Mouse (Mus musculus): ENCODE measurements around the gene Kifc3.
"Not testable (repeated sequence)": the region's sequence is repeated elsewhere in the genome, so short reads cannot be mapped to it uniquely, and the experiment has no call there.

The Kifc3 gene

GRCm38 (mm10) chr8:95202056-95202570 is 499 bp downstream of the Kifc3 start:
- no peak for DNase-seq (ENCODE audit: low spot score in 2 of 2)

GRCm38 (mm10) chr8:95201491-95201890 is 1.1 kb downstream of the Kifc3 start:
- DNase-seq (ENCODE audit: low spot score in 2 of 2) = no peak

GRCm38 (mm10) chr8:95200001-95200405 is 2.6 kb downstream of the Kifc3 start:
- DNase-seq (ENCODE audit: low spot score in 2 of 2) = no peak

GRCm38 (mm10) chr8:95195728-95196127 is 6.9 kb downstream of the Kifc3 start:
- no peak for DNase-seq (ENCODE audit: low spot score in 2 of 2)

- DNase-seq (ENCODE audit: low spot score in 2 of 2) = no peak
These were observed 11.0 kb downstream of the Kifc3 start for GRCm38 (mm10) chr8:95191497-95192175.

DNA sequence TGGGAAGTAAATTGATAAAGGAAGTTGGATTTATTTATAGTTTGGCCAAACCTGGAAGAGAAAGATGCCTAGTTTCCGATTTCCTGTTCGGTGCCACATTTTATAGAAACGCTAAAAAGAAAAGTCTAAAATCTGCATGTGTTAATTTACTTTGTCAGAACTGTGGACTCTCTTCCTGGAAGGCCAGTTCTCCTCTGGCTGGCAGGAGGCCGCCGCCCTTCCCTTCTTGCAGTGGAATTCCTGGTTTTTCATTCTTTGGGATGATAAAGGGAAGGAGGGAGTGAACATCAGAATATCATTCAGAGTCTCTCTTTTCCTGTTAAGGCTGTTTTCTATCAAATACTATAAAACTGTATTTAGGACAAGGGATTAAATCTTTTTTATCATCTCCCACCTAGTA is 15.0 kb downstream of the Kifc3 start:
- no peak for DNase-seq (ENCODE audit: low spot score in 2 of 2)

DNA sequence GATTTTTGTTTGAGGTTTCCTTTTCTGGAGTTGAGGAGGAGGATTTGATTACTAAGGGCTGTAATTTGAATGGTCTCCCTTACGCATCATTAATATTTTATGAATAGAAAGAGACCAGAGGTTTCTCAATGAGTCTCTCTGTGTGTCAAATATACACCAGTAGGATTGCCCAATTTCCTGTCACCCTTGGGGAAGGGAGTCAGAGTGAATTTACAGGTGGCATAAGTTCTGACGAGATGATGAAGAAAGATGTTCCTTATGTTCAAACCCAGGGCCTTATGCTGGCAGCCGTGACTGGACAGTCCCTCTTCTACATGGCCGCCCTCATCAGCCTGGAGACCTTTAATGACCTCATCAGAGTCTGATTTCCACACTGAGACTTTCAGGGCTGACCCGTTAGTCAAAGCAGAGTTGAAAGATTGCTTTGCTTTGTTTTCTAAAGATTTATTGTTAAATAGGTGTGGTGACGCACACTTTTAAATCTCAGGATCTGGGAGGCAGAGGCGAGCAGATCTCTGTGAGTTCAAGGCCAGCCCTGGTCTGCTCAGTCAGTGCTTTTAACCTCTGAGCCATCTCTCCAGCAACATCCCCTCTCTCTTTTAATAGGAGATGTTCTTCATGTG is 16.6 kb downstream of the Kifc3 start:
- DNase-seq (ENCODE audit: low spot score in 2 of 2) = no peak

- DNase-seq (ENCODE audit: low spot score in 2 of 2) = no peak
These were observed 17.5 kb downstream of the Kifc3 start for GRCm38 (mm10) chr8:95185104-95185503.

DNA sequence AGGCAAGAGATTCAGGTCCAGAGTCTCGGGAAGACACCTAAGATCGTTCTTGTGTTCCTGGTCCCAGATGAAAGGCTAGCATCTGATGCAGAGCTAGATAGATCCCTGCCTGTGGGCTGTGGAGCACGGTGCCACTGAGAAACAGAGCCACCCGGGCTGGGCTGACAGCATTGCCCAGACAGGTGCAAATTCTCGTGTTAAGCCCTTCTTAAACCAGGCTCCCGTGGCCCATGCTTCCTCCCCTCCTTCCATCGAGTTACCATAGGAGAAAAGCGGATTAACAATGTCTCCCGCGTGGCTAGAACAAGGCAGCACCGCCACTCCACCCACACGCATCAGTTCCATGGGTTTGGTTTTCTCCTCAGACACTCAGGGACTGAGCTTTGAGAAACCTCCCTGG is 18.4 kb downstream of the Kifc3 start:
- DNase-seq (ENCODE audit: low spot score in 2 of 2) = no peak

DNA sequence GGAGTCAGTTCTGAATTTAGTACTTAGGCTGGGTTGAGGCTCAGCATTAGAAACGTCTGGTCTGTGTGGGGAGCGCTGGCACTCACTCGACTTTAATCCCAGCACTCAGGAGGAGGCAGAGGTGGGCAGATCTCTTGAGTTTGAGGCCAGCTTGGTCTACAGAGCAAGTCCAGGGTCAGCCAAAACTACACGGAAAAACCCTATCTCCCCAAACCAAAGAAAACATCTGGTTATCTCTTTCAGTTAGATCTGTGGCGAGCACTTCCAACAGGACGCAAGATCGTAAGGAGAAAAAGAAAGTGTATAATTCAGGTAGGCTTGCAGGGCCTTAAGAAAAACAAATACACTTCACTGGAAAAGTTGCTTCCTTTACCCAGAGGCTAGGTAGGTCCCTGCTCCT is 20.8 kb downstream of the Kifc3 start:
- DNase-seq (ENCODE audit: low spot score in 2 of 2) = no peak

DNA sequence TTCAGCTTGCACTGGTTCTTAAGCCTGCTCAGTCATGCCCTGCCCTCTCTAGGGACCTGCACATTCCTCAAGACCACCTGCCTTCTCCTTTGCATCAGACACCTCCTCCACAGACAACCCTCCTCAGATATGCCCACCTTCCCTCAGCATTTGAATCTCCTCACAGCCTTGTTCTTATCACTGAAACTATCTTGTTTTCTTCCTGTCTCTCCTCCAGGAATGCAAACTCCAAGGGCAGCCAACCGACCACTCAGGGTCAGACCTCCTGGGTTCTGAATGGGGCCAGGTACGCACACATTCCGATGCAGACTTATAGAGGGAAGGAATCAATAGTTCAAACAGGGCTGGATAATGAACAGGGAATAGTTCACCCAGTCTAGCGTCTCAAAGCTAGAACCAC is 24.4 kb downstream of the Kifc3 start:
- DNase-seq (ENCODE audit: low spot score in 2 of 2) = no peak

GRCm38 (mm10) chr8:95176985-95177384 is 25.6 kb downstream of the Kifc3 start:
- DNase-seq (ENCODE audit: low spot score in 2 of 2) = no peak

GRCm38 (mm10) chr8:95175808-95176207 is 26.8 kb downstream of the Kifc3 start:
- DNase-seq (ENCODE audit: low spot score in 2 of 2) = peak in 1 of 2 experiments; percentile 22

DNA sequence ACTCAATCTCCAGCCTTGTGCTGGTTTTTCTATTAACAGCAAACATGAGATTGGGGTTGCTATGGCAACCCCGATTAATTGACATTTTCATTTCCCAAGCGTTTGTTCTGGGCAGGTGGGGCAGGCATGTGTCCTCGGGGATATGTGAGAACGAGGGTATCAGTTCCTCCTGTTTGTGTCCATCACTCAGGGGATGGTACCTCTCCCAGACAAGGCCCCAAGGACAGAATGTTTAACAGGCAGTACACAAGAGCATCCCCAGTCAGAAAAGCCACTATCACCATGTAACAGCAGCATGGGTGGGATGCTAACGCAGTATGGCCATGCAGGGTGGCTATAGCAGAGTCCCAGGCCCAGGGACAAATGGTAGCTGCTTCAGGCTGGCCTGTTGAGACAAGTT is 27.3 kb downstream of the Kifc3 start:
- no peak for DNase-seq (ENCODE audit: low spot score in 2 of 2)

DNA sequence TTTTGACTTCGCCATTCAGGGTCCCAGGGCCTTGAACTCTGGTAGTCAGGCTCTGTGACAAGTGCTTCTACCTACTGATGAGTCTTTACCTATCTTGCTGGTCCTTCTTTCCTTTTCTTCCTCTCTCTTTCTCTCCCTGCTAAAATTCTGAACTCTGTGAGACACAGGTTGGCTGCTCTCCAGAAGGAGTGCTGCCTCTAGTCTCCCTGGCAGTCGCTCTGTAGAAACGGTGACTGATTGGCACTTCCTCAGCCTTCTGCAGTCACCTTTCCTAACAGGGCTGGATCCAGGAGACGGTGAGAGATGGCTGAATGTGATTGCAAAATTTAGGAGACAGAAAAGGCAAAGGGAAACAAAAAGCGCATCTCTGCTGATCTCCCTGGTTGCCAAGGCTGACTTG is 30.2 kb downstream of the Kifc3 start:
- no peak for DNase-seq (ENCODE audit: low spot score in 2 of 2)

GRCm38 (mm10) chr8:95167726-95168125 is 34.9 kb downstream of the Kifc3 start:
- no peak for DNase-seq (ENCODE audit: low spot score in 2 of 2)

GRCm38 (mm10) chr8:95166400-95166799 is 36.2 kb downstream of the Kifc3 start:
- no peak for DNase-seq (ENCODE audit: low spot score in 2 of 2)

DNA sequence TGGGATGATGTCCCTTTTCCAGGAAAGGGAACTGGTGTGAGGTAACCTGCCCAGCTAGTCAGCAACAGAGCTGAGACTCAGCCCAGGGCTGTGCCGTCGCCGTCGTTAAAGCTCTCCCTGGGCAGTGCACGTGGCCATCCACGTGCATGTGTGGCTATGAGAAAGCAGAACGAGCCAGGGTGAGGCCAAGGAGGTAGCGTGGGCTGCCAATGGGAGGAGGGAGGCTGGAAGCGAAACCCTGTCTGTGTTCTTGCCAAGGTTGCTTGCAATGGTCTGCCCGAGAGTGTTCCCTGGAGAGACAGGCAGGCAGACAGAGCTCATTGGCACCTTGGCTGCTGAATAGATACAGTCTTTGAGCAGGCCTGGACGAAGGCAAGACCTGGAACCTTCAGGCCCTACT is 36.7 kb downstream of the Kifc3 start:
- peak; percentile 44 to 59 for DNase-seq (ENCODE audit: low spot score in 2 of 2)

- DNase-seq (ENCODE audit: low spot score in 2 of 2) = no peak
These were observed 38.1 kb downstream of the Kifc3 start for GRCm38 (mm10) chr8:95164469-95164868.

- DNase-seq (ENCODE audit: low spot score in 2 of 2) = not testable (repeated sequence)
These were observed 38.6 kb downstream of the Kifc3 start for GRCm38 (mm10) chr8:95163969-95164368.

DNA sequence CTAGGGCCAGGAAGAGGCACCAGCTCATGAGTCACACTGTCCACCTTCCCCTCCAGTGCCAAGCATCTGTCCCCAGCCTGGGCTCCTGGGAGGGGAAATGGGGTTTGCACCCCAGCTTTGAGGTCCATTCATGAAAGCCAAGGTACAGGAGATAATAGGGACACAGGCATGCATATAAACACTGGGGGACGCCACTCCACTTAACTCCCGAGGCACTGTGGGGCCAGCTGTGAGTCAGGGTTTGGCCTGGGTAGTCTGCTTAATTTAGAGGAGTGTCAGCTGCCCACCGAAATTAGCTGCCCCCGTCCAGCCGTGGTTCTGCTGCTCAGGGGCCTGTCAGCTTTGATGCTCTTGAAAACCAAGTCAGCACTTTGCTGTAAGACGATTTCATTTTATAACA is 39.8 kb downstream of the Kifc3 start:
- no peak for DNase-seq (ENCODE audit: low spot score in 2 of 2)

DNA sequence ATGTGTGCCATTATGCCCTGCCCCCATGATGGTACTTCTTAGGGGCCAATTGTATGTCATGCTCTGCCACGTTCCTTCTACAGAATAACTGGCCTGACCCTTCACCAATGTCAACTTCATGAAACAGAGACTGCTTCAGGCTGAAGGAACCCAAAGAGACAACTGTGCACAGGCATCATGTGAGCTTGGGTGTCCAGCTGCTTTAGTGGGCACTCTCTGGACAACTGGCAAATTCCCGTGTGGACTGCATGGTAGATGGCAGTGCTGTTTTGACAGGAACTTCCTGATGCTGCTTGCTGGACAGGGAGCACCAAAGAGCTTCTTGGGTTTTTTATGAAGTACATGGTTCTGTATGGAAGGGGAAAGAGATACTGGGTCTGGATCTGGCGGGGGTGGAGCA is 43.3 kb downstream of the Kifc3 start:
- no peak for DNase-seq (ENCODE audit: low spot score in 2 of 2)

DNA sequence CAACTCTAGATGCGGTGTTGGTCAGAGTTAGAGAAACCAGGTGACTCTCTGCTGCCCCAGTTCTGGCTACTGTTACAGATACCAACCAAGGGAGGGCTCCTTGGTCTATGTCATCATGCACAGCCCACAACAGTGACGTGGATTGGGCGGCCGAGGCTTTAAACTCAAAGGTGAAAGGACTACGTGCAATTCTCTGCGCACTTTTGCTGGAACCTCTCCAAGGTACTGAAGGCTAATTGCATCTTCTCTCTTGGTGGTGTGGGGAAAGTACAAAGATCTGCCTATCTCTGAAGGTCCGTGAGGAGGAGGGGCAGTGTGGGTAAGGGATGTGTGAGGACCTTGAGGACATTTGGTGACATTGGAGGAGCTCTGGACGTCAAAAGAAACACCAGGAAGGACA is 44.0 kb downstream of the Kifc3 start:
- DNase-seq (ENCODE audit: low spot score in 2 of 2) = no peak

GRCm38 (mm10) chr8:95157145-95157544 is 45.5 kb downstream of the Kifc3 start:
- no peak for DNase-seq (ENCODE audit: low spot score in 2 of 2)

Data from frontal cortex, postnatal 10 days (tissue).